Mouse (Mus musculus) MEL (cell line): Measurements from ENCODE around the gene Pnpla5. TPM values are rescaled to one million over a fixed set of nuclear protein-coding genes. Genes with fewer than 3 reads are reported as not detected.

Experiments used
- DNase-seq: peaks from one replicate; pipeline ENCODE4 v3.0.0; 2011; ENCODE audit warnings: low read depth, low spot score
- H3K27ac ChIP-seq: 2 replicates; pipeline ENCODE4 v1.5.1; 2012; ENCODE audit warnings: low read depth, mild to moderate bottlenecking, control low read depth, low read length, moderate library complexity; ENCODE audit not compliant: control insufficient read depth
- H3K27me3 ChIP-seq, 2 experiments: fragments of 150-350 bp in 1 of 2; sonication (generic) in 1 of 2; 2 replicates each; pipeline ENCODE4 v1.6.1; 2012; ENCODE audit warnings: low read length in 2 of 2, mild to moderate bottlenecking in 2 of 2, improper control_type of control experiment in 1 of 2, moderate library complexity in 1 of 2; ENCODE audit not compliant: insufficient read depth in 2 of 2, control insufficient read depth in 1 of 2
- H3K36me3 ChIP-seq, 2 experiments: 2 replicates each; pipeline ENCODE4 v1.6.1; 2012 to 2014; ENCODE audit warnings: low read length in 2 of 2, improper control_type of control experiment in 1 of 2, inconsistent platforms in 1 of 2, mild to moderate bottlenecking in 1 of 2; ENCODE audit not compliant: insufficient read depth in 2 of 2, control insufficient read depth in 1 of 2
- H3K4me1 ChIP-seq, 2 experiments: fragments of 150-350 bp in 1 of 2; sonication (generic) in 1 of 2; 2 replicates each; pipeline ENCODE4 v1.6.1; 2012; ENCODE audit warnings: low read length in 2 of 2, improper control_type of control experiment in 1 of 2, mild to moderate bottlenecking in 1 of 2; ENCODE audit not compliant: insufficient read depth in 2 of 2, control insufficient read depth in 1 of 2
- H3K4me3 ChIP-seq, 2 experiments: fragments of 150-350 bp in 1 of 2; sonication (generic) in 1 of 2; 2 replicates each; pipeline ENCODE4 v1.5.1; 2012; ENCODE audit warnings: low read depth in 2 of 2, low read length in 2 of 2, mild to moderate bottlenecking in 2 of 2, moderate library complexity in 2 of 2, control low read depth in 1 of 2, improper control_type of control experiment in 1 of 2; ENCODE audit not compliant: control insufficient read depth in 1 of 2, insufficient read depth in 1 of 2
- H3K79me2 ChIP-seq: 2 replicates; pipeline ENCODE4 v1.6.1; 2012; ENCODE audit warnings: mild to moderate bottlenecking, low read length, moderate library complexity; ENCODE audit not compliant: control insufficient read depth, poor library complexity, insufficient read depth
- H3K9ac ChIP-seq: 2 replicates; pipeline ENCODE4 v1.6.1; 2012; ENCODE audit warnings: low read depth, mild to moderate bottlenecking, control low read depth, low read length, moderate library complexity; ENCODE audit not compliant: control insufficient read depth, poor library complexity, severe bottlenecking
- H3K9me3 ChIP-seq: fragments of 150-350 bp; sonication (generic); replicated peaks from 2 replicates; pipeline ENCODE4 v1.6.1; 2012; ENCODE audit warnings: mild to moderate bottlenecking, low read length, improper control_type of control experiment, moderate library complexity; ENCODE audit not compliant: insufficient read depth
- BHLHE40 ChIP-seq: IDR thresholded peaks from 2 replicates; pipeline ENCODE4 v1.6.1; 2012; ENCODE audit warnings: low read depth, mild to moderate bottlenecking, inconsistent platforms, low read length, improper control_type of control experiment, borderline replicate concordance
- CHD1 ChIP-seq: IDR thresholded peaks from 2 replicates; pipeline ENCODE4 v1.6.1; 2012; ENCODE audit warnings: low read depth, mild to moderate bottlenecking, inconsistent platforms, low read length, improper control_type of control experiment
- CHD2 ChIP-seq: IDR thresholded peaks from 2 replicates; pipeline ENCODE4 v1.6.1; 2011; ENCODE audit warnings: low read length, improper control_type of control experiment
- E2F4 ChIP-seq: IDR thresholded peaks from 2 replicates; pipeline ENCODE4 v1.6.1; 2011; ENCODE audit warnings: low read depth, low read length, improper control_type of control experiment, borderline replicate concordance
- ELF1 ChIP-seq: IDR thresholded peaks from 2 replicates; pipeline ENCODE4 v1.6.1; 2014; ENCODE audit warnings: low read depth, mild to moderate bottlenecking, inconsistent platforms, low read length, improper control_type of control experiment, moderate library complexity
- EP300 ChIP-seq, 2 experiments: IDR thresholded peaks; 2 replicates each; pipeline ENCODE4 v1.6.1; 2011; ENCODE audit warnings: improper control_type of control experiment in 2 of 2, low read length in 2 of 2, low read depth in 1 of 2, mild to moderate bottlenecking in 1 of 2
- ETS1 ChIP-seq: IDR thresholded peaks from 2 replicates; pipeline ENCODE4 v1.6.1; 2012; ENCODE audit warnings: low read depth, mild to moderate bottlenecking, inconsistent platforms, low read length, improper control_type of control experiment, moderate library complexity
- GABPA ChIP-seq: IDR thresholded peaks from 2 replicates; pipeline ENCODE4 v1.6.1; 2012; ENCODE audit warnings: low read depth, mild to moderate bottlenecking, inconsistent platforms, low read length, improper control_type of control experiment, moderate library complexity
- HCFC1 ChIP-seq: IDR thresholded peaks from 2 replicates; pipeline ENCODE4 v1.6.1; 2012; ENCODE audit warnings: low read depth, mild to moderate bottlenecking, inconsistent platforms, low read length, improper control_type of control experiment, moderate library complexity
- JUND ChIP-seq: IDR thresholded peaks from 2 replicates; pipeline ENCODE4 v1.6.1; 2011; ENCODE audit warnings: low read depth, mild to moderate bottlenecking, improper control_type of control experiment, low read length
- MAZ ChIP-seq: IDR thresholded peaks from 2 replicates; pipeline ENCODE4 v1.6.1; 2012; ENCODE audit warnings: low read depth, mild to moderate bottlenecking, inconsistent platforms, low read length, improper control_type of control experiment
- MXI1 ChIP-seq: IDR thresholded peaks from 2 replicates; pipeline ENCODE4 v1.6.1; 2011; ENCODE audit warnings: mild to moderate bottlenecking, low read depth, low read length, improper control_type of control experiment
- NRF1 ChIP-seq: IDR thresholded peaks from 2 replicates; pipeline ENCODE4 v1.6.1; 2014; ENCODE audit warnings: low read depth, mild to moderate bottlenecking, inconsistent platforms, low read length, improper control_type of control experiment, moderate library complexity; ENCODE audit not compliant: poor library complexity, insufficient read depth, severe bottlenecking
- POLR2A ChIP-seq, 2 experiments: IDR thresholded peaks; 2 replicates each; pipeline ENCODE4 v1.6.1; 2011 to 2012; ENCODE audit warnings: low read length in 2 of 2, mild to moderate bottlenecking in 2 of 2, control low read depth in 1 of 2, improper control_type of control experiment in 1 of 2, low read depth in 1 of 2, moderate library complexity in 1 of 2; ENCODE audit not compliant: control insufficient read depth in 1 of 2, insufficient read depth in 1 of 2, poor library complexity in 1 of 2
- POLR2AphosphoS2 ChIP-seq: IDR thresholded peaks from 2 replicates; pipeline ENCODE4 v1.6.1; 2011; ENCODE audit warnings: low read length, improper control_type of control experiment
- POLR2AphosphoS5 ChIP-seq: IDR thresholded peaks from 2 replicates; pipeline ENCODE4 v1.6.1; 2012; ENCODE audit warnings: low read depth, borderline replicate concordance, mild to moderate bottlenecking, inconsistent platforms, low read length, moderate library complexity, mixed read lengths
- SIN3A ChIP-seq: IDR thresholded peaks from 2 replicates; pipeline ENCODE4 v1.6.1; 2012; ENCODE audit warnings: low read length, improper control_type of control experiment, inconsistent platforms
- SMC3 ChIP-seq: IDR thresholded peaks from 2 replicates; pipeline ENCODE4 v1.6.1; 2011; ENCODE audit warnings: low read depth, low read length, improper control_type of control experiment
- TAL1 ChIP-seq: IDR thresholded peaks from 2 replicates; pipeline ENCODE4 v1.6.1; 2012; ENCODE audit warnings: mild to moderate bottlenecking, inconsistent platforms, low read length, moderate library complexity, mixed read lengths
- TBP ChIP-seq: IDR thresholded peaks from 2 replicates; pipeline ENCODE4 v1.8.0; 2011; ENCODE audit warnings: low read depth, low read length, improper control_type of control experiment
- polyA plus RNA-seq, 2 experiments: library from polyadenylated mRNA; stranded (reverse) in 1 of 2; unstranded in 1 of 2; fragments of >175 nt in 1 of 2; fragments of >200 nt in 1 of 2; gene quantifications; 2 replicates each; pipeline versions ENCODE4 v1.2.1 to v1.2.4; 2012; ENCODE audit warnings: low replicate concordance in 2 of 2, low read depth in 1 of 2; ENCODE audit not compliant: insufficient read length in 2 of 2, insufficient read depth in 1 of 2, missing spikeins in 1 of 2
- total RNA-seq: library from RNA; depleted of rRNA; stranded (reverse); fragments of 300-350 nt; gene quantifications from 2 replicates; pipeline ENCODE4 v1.2.3, GENCODE M21; 2012; rRNA removed

Pnpla5 gene
- not detected in 2 replicates for total RNA-seq
- polyA plus RNA-seq: not detected

GRCm38 (mm10) chr15:84123075-84123474, at the start of gene Pnpla5:
Gene Pnpla5 (minus strand): TSS chr15:84123175.
- no peaks in the 10 kb centered on the region for H3K9me3 ChIP-seq
- no peak for DNase-seq
- H3K27ac ChIP-seq: no peak within 1 kb of the TSS
- TF ChIP-seq GABPA: no peak
- no peak for TF ChIP-seq SMC3
- TF ChIP-seq EP300 (IDR thresholded peaks at IDR 0.05; ENCODE audit: low read depth in 1 of 2, low read length in 2 of 2): no peak
- no peak for TF ChIP-seq POLR2AphosphoS2
- TF ChIP-seq POLR2AphosphoS5: no peak
- TF ChIP-seq TBP: no peak
- no peak for TF ChIP-seq NRF1
- TF ChIP-seq TAL1: no peak
- TF ChIP-seq MXI1: no peak
- no peak for TF ChIP-seq CHD2
- TF ChIP-seq ELF1: no peak
- no peak for TF ChIP-seq JUND
- TF ChIP-seq CHD1: no peak
- no peak for TF ChIP-seq MAZ
- no peak for TF ChIP-seq SIN3A
- no peak for TF ChIP-seq BHLHE40
- TF ChIP-seq HCFC1: no peak
- no peak for TF ChIP-seq E2F4
- no peak for TF ChIP-seq ETS1
- no peaks in the 10 kb centered on the region for H3K36me3 ChIP-seq
- H3K4me1 ChIP-seq: no peaks in the 10 kb centered on the region
- no peaks in the 10 kb centered on the region for H3K79me2 ChIP-seq
- H3K4me3 ChIP-seq: no peak within 1 kb of the TSS
- H3K27me3 ChIP-seq: no peaks in the 10 kb centered on the region
- H3K9ac ChIP-seq: no peak within 1 kb of the TSS

DNA sequence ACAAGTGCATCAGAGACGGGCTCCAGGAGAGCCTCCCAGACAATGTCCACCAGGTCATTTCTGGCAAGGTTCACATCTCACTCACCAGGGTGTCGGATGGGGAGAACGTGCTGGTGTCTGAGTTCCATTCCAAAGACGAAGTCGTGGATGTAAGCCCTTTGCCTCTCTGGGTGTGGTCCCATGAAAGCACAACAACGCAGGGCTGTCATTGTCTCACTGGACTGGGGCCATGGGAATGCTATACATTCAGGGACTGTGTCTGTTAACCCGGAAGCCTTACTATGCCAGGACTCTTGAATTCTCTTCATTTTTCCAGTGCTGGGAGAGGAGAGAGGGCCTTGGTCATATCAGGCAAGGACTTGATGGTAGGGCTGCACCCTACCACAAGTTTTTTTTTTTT, 48.2 kb upstream of the Pnpla5 start:
- Histone ChIP-seq H3K9ac (no peak overlapping the region), H3K4me1 (no peaks in the 10 kb centered on the region), H3K27me3 (no peaks in the 10 kb centered on the region; a peak in 1 of 4 replicates), H3K79me2 (no peaks in the 10 kb centered on the region), H3K36me3 (no peaks in the 10 kb centered on the region), H3K4me3 (no peak overlapping the region), H3K9me3 (no peaks in the 10 kb centered on the region), H3K27ac (no peak overlapping the region)
- no peak for DNase-seq
- no peak for TF ChIP-seq POLR2A (IDR thresholded peaks at IDR 0.05; ENCODE audit: control insufficient read depth in 1 of 2, insufficient read depth in 1 of 2, low read depth in 1 of 2, low read length in 2 of 2, poor library complexity in 1 of 2)
